Mouse (Mus musculus): ENCODE measurements around the gene Arfgef3. TPM values are rescaled to one million over a fixed set of nuclear protein-coding genes. Genes with fewer than 3 reads are reported as not detected.
A peak's percentile ranks its signal among the peaks of the same experiment; 100 is the strongest.
"Not testable (repeated sequence)": the region's sequence is repeated elsewhere in the genome, so short reads cannot be mapped to it uniquely, and the experiment has no call there.

Arfgef3 gene
- total RNA-seq, 2 experiments from 2014 or later: 59.3 to 62.8 TPM

- intact Hi-C loops (cut with DNase I); DNase-seq: not testable (repeated sequence)
Observed at GRCm38 (mm10) chr10:18604827-18605535, 138.8 kb downstream of the Arfgef3 start.

DNA sequence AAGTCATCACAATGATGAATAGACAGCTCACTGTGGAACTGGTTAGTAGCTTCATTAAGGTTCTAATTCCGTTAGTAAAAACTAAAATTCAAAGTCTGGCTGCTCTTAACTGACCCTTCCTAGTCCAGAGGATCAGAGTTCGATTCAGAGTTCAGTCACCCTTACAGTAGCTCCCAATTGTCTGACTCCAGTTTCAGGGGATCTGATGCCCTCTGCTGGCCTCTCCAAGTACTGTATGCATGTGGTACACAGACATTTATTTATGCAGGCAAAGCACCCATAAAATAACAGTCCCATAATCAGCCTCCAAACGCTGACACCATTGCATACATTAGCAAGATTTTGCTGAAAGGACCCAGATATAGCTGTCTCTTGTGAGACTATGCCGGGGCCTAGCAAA lies 141.7 kb downstream of the Arfgef3 start:
- DNase-seq: peak; percentile 78
- intact Hi-C loops (cut with DNase I): no loop called here

DNA sequence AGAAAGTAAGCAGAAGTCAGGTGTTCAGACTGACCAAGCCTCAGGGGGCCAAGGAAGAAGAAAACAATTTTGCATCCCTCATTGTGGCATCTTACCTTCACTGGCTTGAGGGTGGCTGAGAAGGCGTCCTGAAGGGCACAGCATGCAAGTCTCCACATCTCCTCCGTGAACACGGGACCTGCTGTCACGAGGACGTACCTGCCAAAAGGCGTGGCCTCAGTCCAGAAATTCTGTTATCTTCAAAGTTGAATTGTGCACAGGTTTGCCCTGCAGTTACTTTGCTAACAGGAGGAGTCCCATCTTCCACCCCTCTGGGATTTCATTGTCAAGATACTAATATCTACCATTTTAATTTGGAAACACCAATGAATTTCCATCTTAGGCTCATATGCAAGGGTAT lies 146.1 kb downstream of the Arfgef3 start:
- DNase-seq: no peak

DNA sequence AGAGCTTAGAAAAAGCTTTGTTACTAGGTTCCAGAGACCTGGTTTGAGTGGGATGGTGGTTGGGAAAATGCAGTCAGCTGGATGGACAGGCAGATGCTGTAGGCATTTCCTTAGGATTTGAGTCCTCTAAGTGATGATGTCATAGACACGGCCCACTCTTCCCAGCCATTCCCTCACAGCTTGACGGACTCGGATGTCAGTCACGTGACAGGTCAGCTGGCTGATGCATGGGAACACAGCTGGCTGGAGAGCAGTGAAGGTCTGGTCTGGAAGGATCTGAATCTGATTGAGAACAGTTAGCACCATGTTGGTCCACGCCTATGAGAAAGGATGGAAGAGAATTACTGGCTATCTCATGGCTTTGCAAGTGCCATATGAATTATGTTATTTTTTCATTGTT lies 154.3 kb downstream of the Arfgef3 start:
- DNase-seq: no peak
- intact Hi-C loops (cut with DNase I): no loop called here

More for the DNA sequence above, 146.1 kb downstream of the Arfgef3 start:
- intact Hi-C loops (cut with DNase I): no loop called here

DNA sequence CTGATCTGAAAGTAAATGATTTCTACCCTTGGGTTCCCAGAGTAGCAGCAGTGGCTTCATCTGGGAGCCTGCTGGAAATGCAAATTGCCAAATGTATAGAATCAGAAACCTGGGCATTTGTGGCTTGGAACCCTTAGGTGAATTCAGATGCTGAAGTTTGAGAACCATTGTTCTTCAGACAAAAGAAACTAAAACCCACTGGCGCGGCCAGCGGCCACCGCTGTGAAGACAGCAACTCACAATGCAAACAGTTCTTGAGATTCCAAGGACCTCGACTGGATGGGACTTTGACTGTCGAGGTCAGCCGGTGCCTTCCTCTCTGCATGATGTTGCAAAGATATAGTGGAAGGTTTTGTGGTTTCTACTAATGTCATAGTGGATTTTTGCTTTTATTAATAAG lies 159.6 kb downstream of the Arfgef3 start:
- intact Hi-C loops (cut with DNase I): no loop called here

GRCm38 (mm10) chr10:18572581-18572980 lies 171.2 kb downstream of the Arfgef3 start:
- DNase-seq: no peak
- intact Hi-C loops (cut with DNase I): no loop called here

More for the DNA sequence above, 159.6 kb downstream of the Arfgef3 start:
- no peak for DNase-seq

- intact Hi-C loops (cut with DNase I): no loop called here
- peak; percentile 58 for DNase-seq
Observed at GRCm38 (mm10) chr10:18562940-18563339, 180.8 kb downstream of the Arfgef3 start.

DNA sequence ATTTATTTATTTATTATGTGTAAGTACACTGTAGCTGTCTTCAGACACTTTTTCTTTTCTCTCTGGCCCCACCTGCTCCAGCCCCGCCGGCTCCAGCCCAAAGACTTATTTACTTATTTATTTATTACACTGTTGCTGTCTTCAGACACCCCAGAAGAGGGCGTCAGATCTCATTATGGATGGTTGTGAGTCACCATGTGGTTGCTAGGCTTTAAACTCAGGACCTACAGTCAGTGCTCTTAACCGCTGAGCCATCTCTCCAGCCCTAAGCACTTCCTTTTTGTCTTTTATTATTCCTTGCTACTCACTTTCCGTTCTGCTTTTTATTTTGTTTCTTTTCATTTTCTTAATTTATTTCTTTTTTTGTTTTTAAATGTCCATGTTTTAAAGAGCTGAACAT lies 182.3 kb downstream of the Arfgef3 start:
- intact Hi-C loops (cut with DNase I): no loop called here

DNA sequence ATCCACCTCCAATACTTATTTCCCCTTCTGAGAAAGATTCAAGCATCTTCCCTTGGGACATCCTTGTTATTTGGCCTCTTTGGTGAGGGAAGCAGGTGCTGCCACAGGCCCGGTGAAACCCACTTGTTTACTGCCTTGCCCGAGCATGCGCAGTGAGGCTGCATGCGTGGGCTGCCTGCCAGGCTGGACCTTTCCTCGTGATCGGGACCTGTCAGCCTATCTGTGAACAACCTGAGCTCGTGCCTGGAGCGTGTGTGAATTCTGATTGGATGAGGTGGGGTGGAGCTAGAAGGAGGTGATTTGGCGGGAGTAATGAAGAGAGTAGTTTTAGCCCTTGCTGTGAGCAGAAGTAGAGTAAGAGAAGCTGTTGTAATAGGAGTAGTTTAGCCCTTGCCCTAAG lies 184.7 kb downstream of the Arfgef3 start:
- intact Hi-C loops (cut with DNase I); DNase-seq: not testable (repeated sequence)

More for the DNA sequence above, 182.3 kb downstream of the Arfgef3 start:
- DNase-seq: no peak

GRCm38 (mm10) chr10:18549321-18550216 lies 194.2 kb downstream of the Arfgef3 start:
- intact Hi-C loops (cut with DNase I): loop anchor here (10.0 kb wide), 1 partner anchor 295 kb away; the partner anchor contains the start of gene Perp
- DNase-seq: peak; percentile 37

GRCm38 (mm10) chr10:18547381-18547780 lies 196.4 kb downstream of the Arfgef3 start:
- intact Hi-C loops (cut with DNase I): loop anchor here (10.0 kb wide), 1 partner anchor 297 kb away; the partner anchor contains the start of gene Perp
- no peak for DNase-seq

DNA sequence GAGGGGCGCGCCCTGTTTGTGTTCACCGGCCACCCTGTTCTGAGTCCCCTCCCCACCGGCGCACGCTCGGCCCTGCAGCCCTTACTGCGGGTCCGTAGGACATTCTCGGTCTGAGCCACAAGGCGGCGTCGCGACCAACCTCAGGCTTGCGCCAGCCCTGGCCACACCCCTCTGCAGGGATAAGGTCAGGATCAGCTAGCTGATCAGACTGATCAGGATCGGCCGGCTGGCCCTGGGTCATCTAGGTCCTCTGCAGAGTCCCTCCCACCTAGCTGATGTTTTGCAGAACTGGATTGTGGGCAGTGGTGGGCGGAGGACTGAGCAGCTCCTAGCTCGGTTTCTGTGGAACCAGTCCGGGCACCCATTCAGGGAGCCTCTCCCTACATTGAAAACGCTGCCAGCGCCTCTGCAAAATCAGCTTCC lies 197.9 kb downstream of the Arfgef3 start, which contains the start of gene Hebp2:
Gene Hebp2 (minus strand): TSS at position 264 of the 423 bp plus-strand sequence.
- DNase-seq: peak; percentile 84
- intact Hi-C loops (cut with DNase I): loop anchor here (10.0 kb wide), 1 partner anchor 299 kb away; the partner anchor contains the start of gene Perp

- DNase-seq: no peak
- intact Hi-C loops (cut with DNase I): loop anchor here (10.0 kb wide), 1 partner anchor 299 kb away; the partner anchor contains the start of gene Perp
Observed at GRCm38 (mm10) chr10:18545309-18545708, 198.4 kb downstream of the Arfgef3 start.

- intact Hi-C loops (cut with DNase I): no loop called here
- no peak for DNase-seq
Observed at GRCm38 (mm10) chr10:18536889-18537288, 206.9 kb downstream of the Arfgef3 start.

GRCm38 (mm10) chr10:18532293-18532692 lies 211.5 kb downstream of the Arfgef3 start:
- intact Hi-C loops (cut with DNase I): loop anchor here (5.0 kb wide), 1 partner anchor 285 kb away; no protein-coding TSS in a partner anchor
- no peak for DNase-seq

Other genes starting within 250 kb of the Arfgef3 start
- gene Hebp2, start 197.9 kb downstream of the Arfgef3 start, total RNA-seq (2021): 1 to 10 TPM; 4.9 to 5.4 TPM
- gene Gm4922, start 42.8 kb upstream of the Arfgef3 start, total RNA-seq (2021): not detected
- 1 to 10 TPM; 4.5 to 5.6 TPM for gene Perp, start 101.1 kb upstream of the Arfgef3 start, total RNA-seq (2021)

Data from left cerebral cortex, postnatal 4 days (tissue).